Mouse (Mus musculus) midbrain, postnatal 0 days (tissue): ENCODE measurements around the gene Zan. TPM values are rescaled to one million over a fixed set of nuclear protein-coding genes. Genes with fewer than 3 reads are reported as not detected.

Source experiments
- ATAC-seq: fragments of 200-750 bp; cut with Nextera tagmentation; 2 replicates; pipeline ENCODE4 v1.8.0; 2017; ENCODE audit warnings: moderate number of reproducible peaks, mild to moderate bottlenecking, moderate TSS enrichment, moderate library complexity; ENCODE audit not compliant: low FRiP score
- DNase-seq: peaks from one replicate; pipeline ENCODE4 v3.0.0-alpha.2; 2015; ENCODE audit warnings: low spot score
- H3K27ac ChIP-seq: fragments of 300-500 bp; sonication (generic); 2 replicates; pipeline ENCODE4 v1.5.1; 2014; ENCODE audit warnings: low read depth, mild to moderate bottlenecking, low read length, mixed read lengths
- H3K27me3 ChIP-seq: fragments of 300-500 bp; sonication (generic); 2 replicates; pipeline ENCODE4 v1.6.1; 2014; ENCODE audit warnings: low read length, control low read depth, mixed read lengths; ENCODE audit not compliant: insufficient read depth
- H3K36me3 ChIP-seq: fragments of 300-500 bp; sonication (generic); 2 replicates; pipeline ENCODE4 v1.6.1; 2014; ENCODE audit warnings: low read length, control low read depth, mixed read lengths; ENCODE audit not compliant: insufficient read depth
- H3K4me1 ChIP-seq: fragments of 300-500 bp; sonication (generic); 2 replicates; pipeline ENCODE4 v1.6.1; 2014; ENCODE audit warnings: mild to moderate bottlenecking, control low read depth, antibody characterized with exemption, low read length, mixed read lengths; ENCODE audit not compliant: insufficient read depth
- H3K4me2 ChIP-seq: fragments of 300-500 bp; sonication (generic); 2 replicates; pipeline ENCODE4 v1.6.1; 2014; ENCODE audit warnings: low read depth, mild to moderate bottlenecking, low read length, mixed read lengths; ENCODE audit not compliant: poor library complexity, severe bottlenecking
- H3K4me3 ChIP-seq: fragments of 300-500 bp; sonication (generic); 2 replicates; pipeline ENCODE4 v1.5.1; 2014; ENCODE audit warnings: low read depth, mild to moderate bottlenecking, low read length, moderate library complexity
- H3K9ac ChIP-seq: fragments of 300-500 bp; sonication (generic); replicated peaks from 2 replicates; pipeline ENCODE4 v1.6.1; 2014; ENCODE audit warnings: mild to moderate bottlenecking, low read length, moderate library complexity, mixed read lengths; ENCODE audit not compliant: poor library complexity, severe bottlenecking
- H3K9me3 ChIP-seq: fragments of 300-500 bp; sonication (generic); 2 replicates; pipeline ENCODE4 v1.6.1; 2016; ENCODE audit warnings: low read length, control low read depth
- CTCF ChIP-seq: IDR thresholded peaks from 2 replicates; pipeline ENCODE4 v1.5.1; 2016; ENCODE audit warnings: antibody characterized with exemption, mild to moderate bottlenecking
- WGBS: fragments of 180-500 bp; shearing (Covaris S2); extraction: QIAGEN DNeasy Blood & Tissue Kit; methylation state at CpG from one replicate; pipeline ENCODE4 v1.1.7; 2014; 5-methylcytosine and 5-hydroxymethylcytosine counted together
- polyA plus RNA-seq: library from polyadenylated mRNA; unstranded; fragments of >200 nt; fragmentation: Nextera tagmentation; extraction: Ambion mirVana; gene quantifications from 2 replicates; pipeline ENCODE4 v1.2.1, GENCODE M21; 2015
- total RNA-seq: library from RNA; depleted of rRNA; stranded (reverse); fragments of >200 nt; gene quantifications from 2 replicates; pipeline ENCODE4 v1.2.3, GENCODE M21; 2014

Gene Zan
- total and polyA plus RNA-seq, 2 experiments from 2014 or later, result 0.31 to 0.99 TPM

DNA sequence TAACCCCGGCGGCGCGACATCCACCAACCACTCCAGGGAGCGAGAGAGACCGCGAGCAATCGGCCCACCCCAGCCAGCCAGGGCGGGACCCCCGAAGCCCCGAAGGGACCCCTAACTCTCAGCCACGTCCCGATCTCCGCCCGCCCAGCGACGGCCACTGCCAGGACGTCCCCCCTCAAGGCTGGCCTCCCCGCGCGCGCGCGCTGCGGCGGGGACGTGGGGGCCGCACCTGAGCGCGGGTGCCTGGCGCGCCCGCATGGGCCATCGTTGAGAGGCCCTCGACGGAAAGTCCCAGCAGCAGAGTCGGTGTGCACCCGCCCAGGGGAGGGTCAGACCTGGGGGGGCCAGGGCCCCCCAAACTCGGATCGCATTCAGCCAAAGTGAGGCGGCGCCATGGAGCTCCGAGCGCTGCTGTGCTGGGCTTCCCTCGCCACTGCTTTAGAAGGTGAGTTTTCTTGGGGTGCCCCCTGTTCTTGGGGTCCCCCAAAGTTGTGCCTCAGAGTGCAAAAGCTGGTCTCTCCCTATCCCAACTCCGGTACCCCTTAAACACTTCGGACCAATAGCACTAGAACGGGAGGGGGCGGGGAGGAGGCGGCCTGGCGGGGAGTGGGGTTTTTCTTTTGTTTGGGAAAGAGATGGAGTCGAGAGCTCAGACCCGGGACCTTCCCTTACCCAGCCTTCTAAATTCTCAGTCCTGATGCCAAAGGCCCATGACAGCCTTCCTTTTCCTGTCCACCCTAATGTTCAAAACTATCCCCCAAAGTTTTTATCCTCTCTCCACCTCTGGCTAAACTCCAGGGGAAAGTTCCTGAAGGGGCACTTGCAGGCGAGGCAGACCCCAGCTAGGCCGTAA is 126.4 kb downstream of the Zan start:
- Histone ChIP-seq H3K27me3 (peaks cover 22% of the 10 kb centered on the region), H3K36me3 (0 out of 2 replicates have a peak, but pooled peaks cover 4% of the 10 kb centered on the region), H3K9me3 (no peaks in the 10 kb centered on the region), H3K27ac (peak overlapping the region; percentile 55; the same call in 1 of the 2 replicates), H3K4me3 (peak overlapping the region; percentile 59), H3K4me2 (peak overlapping the region; percentile 96), H3K9ac (peak overlapping the region; percentile 64), H3K4me1 (peaks cover 11% of the 10 kb centered on the region)
- ATAC-seq, result peak; percentile 68
- TF ChIP-seq CTCF, result no peak
- WGBS, result under 1% methylated on average over 53 of the region's 55 CpGs
- no peak for DNase-seq

DNA sequence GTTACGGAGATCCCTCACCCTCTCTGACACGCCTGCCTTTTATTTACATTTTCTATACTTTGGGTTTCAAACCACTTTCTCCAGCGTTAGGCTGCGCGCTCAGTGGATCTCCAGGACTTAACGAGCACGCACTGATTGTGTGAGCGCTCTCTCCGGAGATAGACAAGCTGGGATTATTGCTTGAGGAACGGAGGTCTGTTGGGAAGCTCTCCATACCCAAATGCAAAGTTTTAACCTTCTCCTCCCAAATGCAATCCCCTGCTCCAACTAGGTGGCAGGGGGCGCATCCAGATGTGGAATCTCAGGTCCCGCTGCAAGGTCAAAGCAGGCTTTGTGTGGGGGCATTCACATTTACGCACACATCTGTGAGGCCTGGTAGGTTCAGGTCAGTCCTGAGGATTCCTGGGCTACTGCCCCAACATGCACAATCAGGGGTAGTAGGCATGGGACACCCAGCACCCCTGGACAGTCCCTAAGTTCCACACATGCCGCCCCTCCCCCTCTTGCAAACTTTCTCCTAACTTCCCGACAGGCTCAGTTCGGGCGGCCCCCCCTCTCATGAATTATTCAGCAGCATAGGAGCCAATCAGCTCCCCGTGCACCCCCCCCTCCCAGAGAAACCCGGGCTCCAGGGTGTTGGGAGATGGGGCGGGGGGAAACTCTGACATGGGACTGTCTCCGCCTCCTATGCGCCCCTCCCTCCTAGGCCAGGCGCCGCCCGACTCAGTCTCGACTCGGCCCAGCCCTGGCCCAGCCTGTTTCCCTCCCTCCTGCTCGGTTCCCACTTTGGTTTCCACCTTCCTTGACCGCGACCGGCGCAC is 127.3 kb downstream of the Zan start, which contains the start of gene Ephb4:
Gene Ephb4 (plus strand): TSS at position 726 of the 821 bp plus-strand sequence.
- TF ChIP-seq CTCF, result peak; percentile 52
- Histone ChIP-seq H3K4me1 (peaks cover 11% of the 10 kb centered on the region), H3K4me3 (peak within 1 kb of the TSS; percentile 59), H3K27me3 (peaks cover 22% of the 10 kb centered on the region), H3K9me3 (no peaks in the 10 kb centered on the region), H3K27ac (peak within 1 kb of the TSS; percentile 55; the same call in 1 of the 2 replicates), H3K9ac (peak within 1 kb of the TSS; percentile 64), H3K36me3 (0 out of 2 replicates have a peak, but pooled peaks cover 4% of the 10 kb centered on the region), H3K4me2 (peak within 1 kb of the TSS; percentile 96)
- ATAC-seq, result peak; percentile 85
- DNase-seq, result peak; percentile 84
- under 1% methylated on average over 31 of the region's 32 CpGs for WGBS

DNA sequence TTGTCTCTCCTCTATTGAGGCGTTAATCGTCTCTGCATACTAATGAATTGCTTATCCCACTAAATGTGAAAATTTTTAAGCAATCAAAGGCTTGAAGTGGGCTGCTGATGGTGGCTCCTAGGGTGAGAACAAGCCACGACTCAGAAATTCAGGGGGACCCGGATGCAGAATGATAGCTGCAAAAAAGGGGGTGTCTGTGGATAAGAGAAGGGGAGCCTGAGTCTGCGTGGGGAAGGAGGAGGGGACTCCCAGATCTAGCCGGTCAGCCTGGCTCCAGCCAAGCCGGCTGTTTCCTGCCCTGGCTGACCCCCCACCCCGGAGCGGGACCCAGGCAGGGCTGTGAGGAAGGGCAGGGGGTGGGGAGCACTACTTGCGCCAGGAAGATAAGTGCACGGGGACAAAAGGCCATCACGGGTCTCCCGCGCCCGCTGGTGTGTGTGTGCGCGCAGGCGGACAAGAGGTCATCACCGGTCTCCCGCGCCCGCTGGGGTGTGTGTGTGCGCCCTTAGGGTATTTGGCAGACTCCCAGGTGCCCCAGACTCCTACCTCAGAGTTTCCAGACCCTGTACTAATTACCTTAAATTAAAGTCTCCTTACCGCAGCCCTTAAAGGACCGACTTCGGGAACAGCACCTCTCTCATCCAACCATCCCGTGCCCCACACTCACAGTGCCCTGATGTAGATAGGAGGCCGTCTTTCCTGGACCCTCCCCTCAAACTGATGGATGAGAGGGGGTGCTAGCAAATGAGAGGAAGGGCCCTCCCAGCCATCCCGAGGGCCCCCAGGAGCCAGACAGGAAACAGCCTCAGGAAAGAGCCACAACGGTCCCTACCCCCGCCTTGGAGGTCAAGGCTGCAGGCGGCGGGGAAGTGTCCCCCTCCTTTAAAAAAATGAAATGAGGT is 128.1 kb downstream of the Zan start:
- ATAC-seq (no peak), DNase-seq (no peak)
- 1% methylated on average over 31 of the region's 33 CpGs for WGBS
- H3K4me2 ChIP-seq, result peak overlapping the region; percentile 96
- TF ChIP-seq CTCF, result no peak
- peak overlapping the region; percentile 59 for H3K4me3 ChIP-seq
- H3K9ac ChIP-seq, result peak overlapping the region; percentile 13
- peaks cover 22% of the 10 kb centered on the region for H3K27me3 ChIP-seq
- H3K4me1 ChIP-seq, result peaks cover 11% of the 10 kb centered on the region
- no peaks in the 10 kb centered on the region for H3K9me3 ChIP-seq
- H3K27ac ChIP-seq, result 0 out of 2 replicates have a peak overlapping the region, but pooled peaks have one; percentile 4
- no peaks in the 10 kb centered on the region for H3K36me3 ChIP-seq

DNA sequence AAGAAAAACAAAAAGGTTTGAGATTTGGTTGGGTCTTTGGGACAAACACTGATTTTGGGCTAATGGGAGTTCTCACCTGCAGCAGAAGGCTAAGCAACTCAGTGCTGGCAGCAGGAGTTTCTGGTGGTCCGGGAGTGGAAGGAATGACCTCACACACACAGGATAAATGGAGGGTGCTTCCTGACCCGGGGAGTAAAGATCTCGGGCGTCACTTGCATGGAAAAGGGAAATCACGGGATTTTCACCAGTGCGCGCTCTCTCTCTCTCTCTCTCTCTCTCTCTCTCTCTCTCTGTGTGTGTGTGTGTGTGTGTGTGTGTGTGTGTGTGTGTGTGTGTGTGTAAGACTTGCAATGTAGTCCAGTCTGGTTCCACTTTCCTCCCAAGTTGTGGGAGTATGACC is 129.0 kb downstream of the Zan start:
- H3K27ac ChIP-seq, result no peak overlapping the region
- H3K4me1 ChIP-seq, result peaks cover 11% of the 10 kb centered on the region
- no peak overlapping the region for H3K4me3 ChIP-seq
- no peaks in the 10 kb centered on the region for H3K9me3 ChIP-seq
- no peak for ATAC-seq
- 19% methylated on average over 7 of the region's 7 CpGs for WGBS
- DNase-seq, result no peak
- TF ChIP-seq CTCF, result no peak
- no peak overlapping the region for H3K4me2 ChIP-seq
- peaks cover 22% of the 10 kb centered on the region for H3K27me3 ChIP-seq
- H3K9ac ChIP-seq, result no peak overlapping the region
- no peaks in the 10 kb centered on the region for H3K36me3 ChIP-seq

DNA sequence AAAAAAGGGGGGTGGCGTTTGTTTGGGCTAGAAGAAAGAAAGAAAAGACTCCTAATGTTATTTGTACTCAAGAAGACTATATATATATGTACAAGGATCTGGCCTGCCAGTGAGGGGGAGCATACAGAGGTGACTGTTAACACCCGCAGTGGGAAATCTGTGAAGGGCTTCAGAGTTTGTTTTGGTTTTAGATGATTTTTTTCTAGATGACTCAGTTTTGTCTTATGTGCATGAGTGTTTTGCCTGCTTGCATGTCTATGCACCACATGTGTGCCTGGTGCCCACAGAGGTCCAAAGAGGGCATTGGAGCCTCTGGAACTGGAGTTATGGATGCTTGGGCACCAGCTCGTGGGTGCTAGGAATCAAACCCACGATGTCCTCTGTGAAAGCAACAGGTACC is 129.9 kb downstream of the Zan start:
- DNase-seq (no peak), ATAC-seq (no peak)
- no peak for TF ChIP-seq CTCF
- H3K4me3 ChIP-seq, result no peak overlapping the region
- no peak overlapping the region for H3K4me2 ChIP-seq
- no peak overlapping the region for H3K27ac ChIP-seq
- no peaks in the 10 kb centered on the region for H3K36me3 ChIP-seq
- peaks cover 22% of the 10 kb centered on the region for H3K27me3 ChIP-seq
- peaks cover 9% of the 10 kb centered on the region for H3K4me1 ChIP-seq
- H3K9me3 ChIP-seq, result no peaks in the 10 kb centered on the region
- 89% methylated on average over 4 of the region's 4 CpGs for WGBS
- H3K9ac ChIP-seq, result no peak overlapping the region
